Mouse (Mus musculus) liver, adult 2 months (tissue): ENCODE data around the gene Zfp366.

ENCODE experiments used
- CTCF ChIP-seq: fragments of 200-500 bp; IDR thresholded peaks from 2 replicates; pipeline ENCODE4 v1.5.1; 2011; ENCODE audit warnings: low read depth, low read length, control low read depth
- POLR2A ChIP-seq: fragments of 200-500 bp; IDR thresholded peaks from 2 replicates; pipeline ENCODE4 v1.6.1; 2011; ENCODE audit warnings: low read length, control low read depth; ENCODE audit not compliant: insufficient read depth; ENCODE audit errors: extremely low read depth

DNA sequence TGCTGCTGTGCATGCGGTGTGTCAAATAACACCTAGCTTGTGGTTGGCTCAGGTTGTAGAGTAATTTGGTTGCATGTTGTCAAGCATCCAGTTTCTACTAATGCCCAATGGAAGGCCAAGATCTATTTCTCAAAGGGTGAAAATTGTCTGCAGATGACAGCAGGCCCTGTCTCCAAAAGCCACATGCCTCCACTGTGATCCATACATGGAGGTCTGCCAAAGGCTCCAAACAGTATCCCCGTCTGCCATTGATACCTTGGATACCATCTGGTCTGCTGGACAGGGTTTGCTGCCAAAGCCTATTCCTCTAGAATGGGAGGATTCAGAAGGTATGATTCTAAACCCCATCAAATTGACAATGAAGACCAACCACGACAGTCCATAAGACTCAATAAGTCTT is 74.1 kb downstream of the Zfp366 start:
- TF ChIP-seq CTCF: no peak
- TF ChIP-seq POLR2A: no peak
